Mouse (Mus musculus) cerebellum, adult 9-11 months (tissue): Measurements from ENCODE around the gene Agtpbp1.
A peak's percentile ranks its signal among the peaks of the same experiment; 100 is the strongest.
"Not testable (repeated sequence)": the region's sequence is repeated elsewhere in the genome, so short reads cannot be mapped to it uniquely, and the experiment has no call there.

Experiments used
- DNase-seq: peaks from one replicate; pipeline ENCODE4 v3.0.0; 2022

Gene Agtpbp1

DNA sequence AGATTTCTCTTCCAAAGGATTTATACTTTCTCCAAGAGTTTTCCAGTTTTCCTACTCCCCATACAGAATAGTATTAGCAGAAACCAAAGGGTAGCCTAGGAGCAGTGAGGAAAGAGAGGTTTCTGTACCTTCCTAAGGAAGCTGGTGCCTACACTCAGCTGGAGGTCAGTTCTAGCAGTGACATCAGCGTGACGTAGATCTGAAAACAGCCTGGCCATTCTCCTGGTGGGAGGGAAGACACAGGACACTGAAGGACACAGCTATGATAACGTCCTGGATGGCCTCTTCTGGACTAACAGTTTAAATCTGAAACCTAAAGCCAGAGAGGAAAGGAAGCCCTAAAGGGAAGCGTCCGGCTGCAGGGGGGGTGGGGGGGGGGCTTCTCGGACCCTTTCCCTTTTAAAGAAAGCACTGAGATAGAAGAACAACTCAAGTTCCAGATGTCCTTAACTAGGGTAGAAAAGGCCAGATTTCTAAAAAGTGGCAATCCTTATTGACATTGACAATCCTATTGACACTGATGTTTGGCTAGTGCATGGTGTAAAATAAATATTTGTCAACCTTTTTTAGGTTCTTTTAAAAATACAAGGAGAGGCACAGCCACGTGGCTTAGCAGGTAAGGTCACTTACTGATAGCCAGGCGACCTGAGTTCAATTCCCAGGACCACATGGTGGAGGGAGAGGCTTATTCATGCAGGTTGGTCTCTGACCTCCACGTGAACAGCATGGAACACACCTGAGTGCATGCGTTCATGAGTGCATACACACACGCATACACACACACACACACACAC is 63.6 kb downstream of the Agtpbp1 start:
- DNase-seq = no peak

DNA sequence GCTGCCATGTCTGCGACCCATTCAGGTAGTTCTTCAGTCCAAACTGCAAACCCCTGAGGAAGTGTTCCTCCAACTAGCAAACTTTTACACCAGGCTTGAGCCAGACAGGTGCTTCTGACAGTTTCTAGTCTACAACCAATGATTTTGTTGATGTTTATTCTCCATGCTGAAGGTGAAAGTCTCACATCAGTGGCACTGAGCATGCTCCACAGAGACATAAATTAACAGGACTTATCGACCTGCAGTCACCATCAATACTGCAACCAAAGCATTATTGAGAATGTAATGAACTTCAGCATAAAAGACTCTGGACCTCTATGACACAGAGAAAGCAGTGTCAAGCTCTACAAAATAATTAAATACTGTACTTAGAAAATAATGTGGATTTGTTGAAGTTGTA is 64.2 kb downstream of the Agtpbp1 start:
- DNase-seq = no peak

DNA sequence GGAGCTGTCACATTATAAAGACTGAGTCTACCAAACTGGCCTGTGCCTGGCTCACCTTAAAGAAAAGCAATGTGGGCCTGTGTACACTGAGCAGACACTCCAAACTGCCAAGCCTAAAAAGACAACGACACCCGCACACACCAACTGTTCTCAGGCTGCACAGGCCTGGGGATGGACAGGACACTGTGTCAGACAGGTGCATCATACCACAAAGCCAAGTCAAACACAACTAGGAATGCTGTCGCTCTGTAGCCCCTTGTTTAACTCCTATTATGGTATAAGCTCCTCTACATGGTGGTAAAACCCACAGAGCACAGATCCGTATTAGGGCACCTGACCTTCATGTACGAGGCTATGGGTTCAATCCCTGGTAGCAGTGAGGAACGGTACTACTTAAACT is 65.5 kb downstream of the Agtpbp1 start:
- no peak for DNase-seq

DNA sequence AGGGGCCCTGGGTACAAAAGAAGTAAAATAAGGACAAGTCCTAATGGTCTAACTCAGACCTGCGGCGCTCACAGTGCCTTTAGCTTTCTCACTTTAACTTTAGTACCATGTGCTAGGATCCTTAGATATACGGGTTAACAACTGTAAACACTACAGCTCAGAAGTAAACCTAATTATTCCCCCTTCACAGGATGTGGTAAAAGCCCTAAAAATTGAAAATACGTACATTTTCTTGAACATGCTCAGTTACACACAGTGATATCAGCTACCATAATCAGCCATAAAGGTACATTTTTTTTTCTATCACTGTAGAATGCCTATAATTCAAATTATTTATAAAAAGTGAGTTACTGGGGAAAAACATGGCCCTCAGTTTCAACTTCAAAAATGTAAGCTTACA is 67.0 kb downstream of the Agtpbp1 start:
- no peak for DNase-seq

DNA sequence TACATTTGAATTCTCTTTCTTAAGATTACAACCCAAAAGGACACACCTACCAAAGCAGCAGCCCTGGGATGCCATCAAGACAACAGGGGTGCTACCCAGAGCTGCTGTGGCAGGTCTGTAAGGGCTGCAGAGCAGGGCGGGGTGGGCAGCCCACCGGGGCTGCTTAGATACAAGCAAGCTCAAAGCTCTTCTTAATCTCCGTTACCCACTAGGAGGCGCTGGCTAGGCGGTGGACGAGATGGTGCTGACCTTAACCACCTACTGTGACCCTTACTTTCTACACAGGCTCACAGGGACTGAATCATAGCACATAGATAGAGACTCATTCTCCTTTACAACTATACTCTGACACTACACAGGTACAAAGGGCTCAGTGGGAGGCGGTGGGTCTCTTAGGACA is 70.0 kb downstream of the Agtpbp1 start:
- DNase-seq = no peak

DNA sequence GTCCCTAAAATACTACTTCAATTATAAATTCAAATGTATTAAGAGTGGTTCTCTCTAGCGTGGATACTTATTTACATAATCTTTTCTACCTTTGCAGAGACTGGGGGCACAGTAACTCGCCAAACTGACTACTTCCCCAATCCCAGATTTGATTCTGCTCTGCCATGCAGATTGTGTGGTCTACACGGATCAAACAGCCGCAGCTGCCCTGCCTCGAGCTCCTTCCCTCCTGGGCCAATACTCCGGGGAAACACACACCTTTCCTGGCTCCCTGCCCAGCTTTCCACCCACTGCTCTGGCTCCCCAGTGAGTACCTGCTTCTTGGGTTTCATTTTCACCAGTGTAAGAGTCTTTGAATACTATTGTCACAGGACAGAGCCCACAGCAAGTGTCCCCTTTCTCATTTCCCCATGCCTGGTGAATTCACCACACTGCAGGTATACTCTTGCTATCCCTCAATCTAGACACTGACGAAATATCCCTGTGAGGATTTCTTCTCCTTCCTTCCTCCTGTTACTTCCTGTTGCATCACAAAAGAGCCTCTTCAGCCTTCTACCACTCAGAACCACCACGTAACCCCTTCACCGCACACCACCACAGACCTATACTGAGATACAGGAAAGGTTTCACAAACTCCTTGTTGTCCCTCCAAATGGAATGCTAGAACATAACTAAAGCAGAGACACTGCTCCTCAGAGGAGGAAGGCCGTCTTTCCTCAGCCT is 75.2 kb downstream of the Agtpbp1 start:
- no peak for DNase-seq

DNA sequence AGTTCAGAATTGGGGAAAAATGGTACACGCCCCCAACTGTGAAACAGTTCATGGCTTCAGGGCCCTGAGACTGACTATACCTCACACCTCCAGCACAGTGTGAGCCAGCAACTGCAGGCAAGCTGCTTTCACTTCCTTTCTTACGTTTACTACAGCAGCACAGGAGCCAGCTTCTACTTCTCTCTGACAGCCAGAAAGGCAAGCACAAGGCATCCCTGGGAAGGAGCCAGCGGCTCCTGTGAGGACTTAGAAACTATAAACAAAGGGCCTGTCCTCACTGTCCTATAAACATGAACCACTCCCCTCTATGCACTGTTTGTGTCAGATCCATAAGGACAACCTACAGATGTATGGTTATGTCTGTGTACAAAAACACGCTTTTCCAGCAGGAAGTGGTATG is 76.4 kb downstream of the Agtpbp1 start:
- no peak for DNase-seq

DNA sequence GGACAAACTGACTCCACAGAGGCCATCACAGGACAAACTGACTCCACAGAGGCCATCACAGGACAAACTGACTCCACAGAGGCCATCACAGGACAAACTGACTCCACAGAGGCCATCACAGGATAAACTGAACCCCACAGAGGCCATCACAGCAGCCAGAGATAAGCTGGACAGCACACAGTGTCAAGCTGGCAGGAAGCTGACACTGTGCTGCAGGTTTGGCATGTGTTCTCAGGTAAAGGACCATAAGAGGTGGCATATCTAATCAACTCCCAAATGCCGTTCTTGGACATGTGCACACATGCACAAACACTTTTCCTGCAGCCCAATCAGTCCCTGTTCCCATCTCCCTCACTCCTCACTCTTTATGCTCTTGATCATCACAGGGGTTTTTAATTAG is 78.6 kb downstream of the Agtpbp1 start:
- no peak for DNase-seq

DNA sequence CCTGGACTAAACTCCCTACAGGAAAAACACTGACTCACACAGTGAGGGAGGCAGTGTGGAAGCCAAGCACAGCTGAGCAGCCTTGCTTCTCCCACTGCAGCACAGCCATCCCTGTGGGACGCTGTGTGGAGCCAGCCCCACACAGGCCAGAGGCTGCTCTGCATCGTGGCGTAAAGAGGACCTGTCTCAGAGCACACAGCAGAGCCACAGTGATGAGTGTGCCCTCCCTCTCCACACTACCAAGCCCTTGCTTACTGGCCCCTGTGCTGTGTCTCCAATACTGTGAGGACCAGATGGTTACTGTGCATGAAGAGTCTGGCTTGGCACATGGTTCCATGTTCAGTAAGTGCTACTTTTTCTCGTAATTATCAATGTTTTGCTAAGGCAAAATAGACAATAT is 79.2 kb downstream of the Agtpbp1 start:
- peak; percentile 72 for DNase-seq

DNA sequence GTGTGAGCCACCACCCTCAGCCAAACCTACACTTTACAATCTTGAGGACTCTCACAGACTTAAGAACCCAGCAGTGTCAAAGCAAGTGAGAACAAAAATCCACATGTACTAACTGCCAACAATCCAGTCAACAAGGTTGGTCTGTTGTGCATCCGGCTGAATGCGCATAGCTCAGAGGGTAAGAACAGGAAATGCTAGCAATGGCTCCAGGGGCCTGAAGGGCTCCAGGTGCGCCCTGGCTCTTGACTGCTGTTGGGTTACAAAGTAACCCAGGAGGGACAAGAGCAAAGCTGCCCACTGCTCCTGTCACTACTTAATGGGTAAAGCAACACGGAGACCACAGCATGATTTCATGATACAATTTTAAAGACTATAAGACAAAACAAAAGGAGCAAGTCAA is 81.4 kb downstream of the Agtpbp1 start:
- no peak for DNase-seq

DNA sequence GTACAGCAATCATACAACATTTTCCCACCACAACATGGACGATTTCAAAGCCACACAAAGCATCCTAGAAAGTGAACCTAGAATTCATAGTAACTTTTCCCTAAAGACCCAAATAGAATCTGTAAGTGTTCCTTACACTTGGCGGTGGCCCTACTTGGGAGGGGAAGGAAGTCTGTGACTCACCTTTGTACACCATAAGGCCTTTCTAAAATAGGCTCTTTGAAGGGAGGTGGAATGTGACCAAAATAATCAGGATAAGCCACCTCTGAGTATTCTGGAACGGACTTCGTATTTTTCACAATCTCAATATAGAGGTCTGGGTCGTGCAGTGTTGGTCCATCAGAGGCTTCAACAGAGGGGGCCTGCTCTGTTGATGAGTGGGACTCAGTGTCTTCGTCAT is 85.2 kb downstream of the Agtpbp1 start:
- DNase-seq = no peak

DNA sequence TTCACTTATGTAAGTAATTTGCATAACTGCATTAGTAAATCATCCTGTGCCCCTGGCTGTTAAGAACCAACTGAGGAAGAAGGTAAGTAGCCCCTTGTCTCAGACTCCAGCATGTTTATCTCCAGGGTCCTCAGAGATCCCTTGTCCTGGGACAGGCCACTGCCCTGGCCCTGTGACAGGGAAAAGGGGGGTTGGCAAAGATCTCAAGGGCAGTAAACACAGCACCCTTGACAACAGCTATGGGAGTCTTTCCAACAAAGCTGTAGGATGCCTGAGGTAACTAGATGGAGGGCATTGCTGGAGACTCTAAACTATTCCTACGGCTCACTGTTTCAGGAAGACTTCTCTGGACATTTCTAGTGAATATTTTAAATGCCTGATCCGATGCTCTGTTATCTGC is 85.7 kb downstream of the Agtpbp1 start:
- DNase-seq = no peak

DNA sequence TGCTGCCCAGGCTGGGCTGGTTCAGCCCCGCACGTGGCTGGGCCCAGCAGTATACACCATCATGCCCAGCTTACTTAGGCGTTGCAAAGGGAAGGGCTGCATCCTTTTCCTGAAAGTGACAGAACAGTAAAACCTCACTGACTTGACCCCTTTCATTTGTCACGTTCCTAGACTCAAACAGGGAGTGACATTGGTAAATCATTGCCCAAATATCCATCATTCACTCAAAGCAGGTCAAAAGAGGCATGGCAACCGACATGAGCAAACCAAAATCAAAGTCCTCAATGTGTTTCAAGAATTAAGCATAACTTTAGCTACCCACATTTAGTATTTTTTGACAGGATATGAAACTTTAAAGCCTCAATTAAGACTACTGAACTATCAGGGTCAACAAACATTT is 86.8 kb downstream of the Agtpbp1 start:
- DNase-seq = no peak

DNA sequence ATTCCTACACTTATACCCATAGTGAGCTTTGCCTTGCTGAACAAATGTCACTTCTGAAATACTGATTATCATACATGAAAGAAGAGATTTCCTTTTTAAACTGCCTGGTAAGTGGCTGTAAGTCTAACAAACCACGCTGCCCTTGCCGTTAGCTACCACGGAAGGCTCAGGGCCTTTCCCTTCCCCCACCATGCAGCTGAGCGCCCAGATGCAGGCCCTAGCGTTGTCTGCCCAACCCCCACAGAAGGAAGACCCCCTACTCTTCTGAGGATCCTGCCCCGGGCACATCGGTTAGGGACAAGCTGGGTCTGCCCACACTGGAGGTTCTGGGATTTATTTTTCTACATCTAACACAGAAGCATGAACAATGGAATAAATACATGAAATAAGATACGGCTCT is 89.2 kb downstream of the Agtpbp1 start:
- DNase-seq = no peak

DNA sequence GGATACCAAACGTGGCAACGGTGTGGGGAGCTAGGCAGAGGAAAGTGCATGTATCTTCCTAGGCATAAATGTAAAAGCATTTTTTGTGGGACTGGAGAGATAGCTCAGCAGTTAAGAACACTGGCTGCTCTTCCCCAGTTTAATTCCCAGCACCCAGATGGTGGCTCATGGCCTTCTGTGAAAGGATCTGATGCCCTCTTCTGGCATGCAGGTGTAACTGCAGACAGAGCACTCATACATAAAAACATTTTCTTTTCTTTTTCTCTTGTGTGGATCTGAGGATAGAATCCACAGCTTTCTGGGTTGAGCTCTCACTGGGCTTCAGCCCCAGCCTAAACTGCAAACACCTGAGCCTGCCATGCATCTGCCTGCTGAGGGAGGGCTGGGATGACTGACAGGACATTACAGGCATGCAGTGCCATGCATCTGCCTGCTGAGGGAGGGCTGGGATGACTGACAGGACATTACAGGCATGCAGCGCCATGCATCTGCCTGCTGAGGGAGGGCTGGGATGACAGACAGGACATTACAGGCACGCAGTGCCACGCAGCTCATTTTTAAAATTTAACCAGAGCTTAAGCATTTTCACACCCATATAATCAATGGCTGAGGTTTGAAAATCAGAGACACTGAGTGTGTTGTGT is 90.3 kb downstream of the Agtpbp1 start:
- no peak for DNase-seq

DNA sequence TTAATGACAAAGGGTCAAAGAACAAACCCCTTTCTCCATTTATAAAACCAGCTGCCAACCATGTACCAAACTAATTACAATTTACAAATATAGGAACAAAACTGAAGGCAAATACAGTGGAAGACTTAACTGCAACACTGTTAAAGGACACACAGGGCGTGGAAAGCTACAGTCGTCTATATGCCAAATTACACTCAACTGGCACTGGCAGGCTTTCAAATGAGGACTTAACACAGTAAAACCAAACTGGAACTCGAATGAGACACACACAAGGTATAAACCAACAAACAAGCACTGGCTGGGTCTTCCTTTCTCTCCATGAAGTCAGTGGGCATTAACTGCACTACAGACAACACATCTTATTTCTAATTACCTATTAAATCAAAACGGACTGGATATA is 94.3 kb downstream of the Agtpbp1 start:
- no peak for DNase-seq

DNA sequence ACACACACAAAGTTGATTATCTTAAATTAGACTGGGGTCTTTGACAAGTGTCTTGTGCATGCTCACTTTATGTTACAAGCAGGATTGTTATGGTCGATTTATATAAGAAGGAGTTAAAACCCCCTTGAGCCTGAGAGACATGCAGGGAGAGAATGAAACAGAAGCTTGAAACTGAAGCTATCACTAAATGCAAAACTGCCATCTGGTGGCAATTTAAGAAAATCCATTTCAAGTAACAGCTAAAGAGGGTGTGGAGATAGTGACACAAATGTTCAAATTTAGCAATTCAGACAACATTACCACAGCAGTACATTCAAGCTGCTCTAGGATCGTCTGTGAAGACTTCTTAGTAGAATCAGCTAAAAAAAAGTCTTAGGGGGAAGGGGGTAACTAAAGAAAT is 95.9 kb downstream of the Agtpbp1 start:
- DNase-seq = no peak

DNA sequence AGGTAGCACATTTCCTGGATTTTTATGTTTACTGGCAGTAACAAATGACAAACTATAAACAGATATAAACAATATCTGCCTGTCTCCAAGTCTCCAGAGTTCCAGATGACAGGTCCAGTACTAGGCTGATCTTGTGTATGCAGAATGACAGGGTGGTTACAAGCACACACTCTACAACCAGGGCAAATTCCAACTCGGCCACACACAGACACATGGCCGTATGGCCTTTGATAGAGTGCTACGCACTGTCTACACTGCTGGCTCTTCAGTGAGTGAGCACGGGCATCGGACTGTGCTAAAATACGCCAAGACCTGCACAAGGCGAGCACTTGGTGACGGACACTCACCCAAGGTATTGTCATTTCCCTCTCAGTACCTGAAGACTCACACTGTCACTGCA is 97.7 kb downstream of the Agtpbp1 start:
- DNase-seq = no peak

DNA sequence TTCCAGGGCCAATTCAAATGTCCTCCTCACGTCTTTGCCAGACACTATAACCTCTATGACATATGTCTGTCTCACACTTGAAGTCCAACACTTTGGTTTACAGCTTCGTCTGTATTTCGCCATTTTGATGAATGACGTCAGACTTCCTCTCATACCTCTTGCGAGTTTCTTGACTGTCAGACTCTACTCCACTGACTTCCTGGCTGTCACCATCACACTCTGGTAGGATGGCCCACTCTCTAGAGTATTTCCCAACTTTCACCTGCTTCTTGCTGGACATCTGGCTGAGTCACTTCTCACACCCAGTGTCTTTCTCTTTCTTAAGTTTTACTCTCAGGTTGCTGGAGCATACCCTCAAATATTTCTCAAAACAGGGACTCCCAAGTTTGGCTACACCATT is 98.8 kb downstream of the Agtpbp1 start:
- no peak for DNase-seq

DNA sequence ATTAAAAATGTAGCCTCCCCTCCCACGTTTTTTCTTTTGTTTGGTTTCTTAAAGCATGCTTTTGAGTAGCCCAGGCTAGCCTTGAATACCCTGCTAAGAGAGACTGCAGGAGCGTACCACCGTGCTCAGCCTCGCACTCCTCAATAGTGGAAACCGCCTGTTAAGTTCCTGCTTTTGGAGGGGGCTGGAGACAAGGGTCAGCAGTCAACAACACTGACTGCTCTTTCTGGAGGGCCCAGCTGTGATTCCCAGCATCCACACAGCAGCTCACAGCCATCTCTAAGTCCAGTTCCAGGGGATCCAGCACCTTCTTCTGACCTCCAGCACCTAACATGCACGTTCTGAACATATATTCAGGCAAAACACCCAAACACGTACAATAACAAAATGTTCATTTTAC is 99.6 kb downstream of the Agtpbp1 start:
- DNase-seq = no peak

DNA sequence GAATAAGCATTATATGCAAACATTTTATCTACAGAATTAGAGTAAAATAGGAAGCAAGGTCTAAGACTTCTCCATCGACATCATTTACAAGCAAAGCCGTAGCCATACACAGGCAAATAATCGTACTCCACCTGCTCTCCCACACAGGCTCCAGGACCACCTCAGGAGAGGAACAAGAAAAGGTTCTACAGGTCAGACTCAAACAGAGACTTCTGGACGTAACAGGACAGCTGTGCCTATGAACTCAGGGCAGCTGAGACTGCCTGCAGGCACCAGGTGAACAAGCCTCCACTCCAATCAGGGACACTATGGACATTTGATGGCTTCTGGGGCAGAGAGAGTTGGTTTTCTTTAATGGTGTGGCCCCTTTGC is 103.6 kb downstream of the Agtpbp1 start:
- no peak for DNase-seq

DNA sequence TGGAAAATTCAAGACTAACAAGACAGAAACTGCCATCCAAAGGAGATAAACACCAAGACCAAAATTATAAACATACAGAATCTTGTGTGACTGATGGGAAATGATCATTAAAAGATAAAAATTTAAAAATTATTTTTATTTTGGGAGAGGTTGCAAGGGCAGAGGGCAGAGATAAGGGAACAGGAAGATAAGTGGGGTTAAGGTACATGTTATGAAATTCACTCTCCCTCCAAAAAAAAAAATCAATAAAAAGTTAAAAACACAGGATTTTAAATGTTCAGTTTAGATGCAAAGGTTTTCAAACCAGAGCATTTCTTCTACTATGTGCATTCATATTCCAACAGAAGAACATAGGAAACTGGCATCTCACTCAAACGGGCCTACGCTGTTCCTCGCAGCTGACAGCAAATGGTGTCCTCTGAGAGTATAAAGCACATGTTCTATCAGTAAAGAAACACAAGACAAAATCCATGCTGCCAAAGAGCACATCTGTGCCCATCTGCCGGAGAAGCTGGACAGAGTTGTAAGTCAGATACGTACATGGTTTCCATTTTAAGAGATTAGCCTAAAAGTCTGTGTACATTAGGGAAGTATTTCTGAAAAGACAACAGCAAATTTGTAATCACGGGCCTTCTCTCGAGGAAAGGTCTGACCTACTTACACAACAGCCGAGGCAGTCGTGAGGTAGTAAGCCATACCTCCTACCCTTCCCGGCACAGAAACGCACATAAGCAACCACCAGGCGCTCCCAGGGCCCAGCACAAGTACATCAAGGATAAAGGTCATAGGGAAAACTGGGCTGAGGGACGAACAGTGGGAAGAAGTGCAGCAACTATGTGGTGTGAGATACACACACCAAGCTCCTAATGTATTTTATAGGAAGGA is 104.2 kb downstream of the Agtpbp1 start:
- no peak for DNase-seq

DNA sequence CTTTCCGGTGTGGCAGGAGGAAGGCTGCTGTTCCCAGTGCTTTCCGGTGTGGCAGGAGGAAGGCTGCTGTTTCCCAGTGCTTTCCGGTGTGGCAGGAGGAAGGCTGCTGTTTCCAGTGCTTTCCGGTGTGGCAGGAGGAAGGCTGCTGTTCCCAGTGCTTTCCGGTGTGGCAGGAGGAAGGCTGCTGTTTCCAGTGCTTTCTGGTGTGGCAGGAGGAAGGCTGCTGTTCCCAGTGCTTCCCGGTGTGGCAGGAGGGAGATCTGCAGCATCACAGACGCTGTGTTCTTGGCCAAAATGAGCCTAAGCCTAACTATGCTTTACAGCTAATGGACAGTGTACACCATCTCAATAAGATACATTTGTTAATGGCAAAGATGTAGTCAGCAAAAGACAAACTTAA is 107.1 kb downstream of the Agtpbp1 start:
- not testable (repeated sequence) for DNase-seq
